Mouse (Mus musculus) MEL (cell line): ENCODE data around the gene Tgm5. TPM values are rescaled to one million over a fixed set of nuclear protein-coding genes. Genes with fewer than 3 reads are reported as not detected.
"Not testable (repeated sequence)": the region's sequence is repeated elsewhere in the genome, so short reads cannot be mapped to it uniquely, and the experiment has no call there.

Experiments used
- DNase-seq: peaks from one replicate; pipeline ENCODE4 v3.0.0; 2011; ENCODE audit warnings: low read depth, low spot score
- H3K27ac ChIP-seq: 2 replicates; pipeline ENCODE4 v1.5.1; 2012; ENCODE audit warnings: low read depth, mild to moderate bottlenecking, control low read depth, low read length, moderate library complexity; ENCODE audit not compliant: control insufficient read depth
- H3K27me3 ChIP-seq, 2 experiments: fragments of 150-350 bp in 1 of 2; sonication (generic) in 1 of 2; 2 replicates each; pipeline ENCODE4 v1.6.1; 2012; ENCODE audit warnings: low read length in 2 of 2, mild to moderate bottlenecking in 2 of 2, improper control_type of control experiment in 1 of 2, moderate library complexity in 1 of 2; ENCODE audit not compliant: insufficient read depth in 2 of 2, control insufficient read depth in 1 of 2
- H3K36me3 ChIP-seq, 2 experiments: 2 replicates each; pipeline ENCODE4 v1.6.1; 2012 to 2014; ENCODE audit warnings: low read length in 2 of 2, improper control_type of control experiment in 1 of 2, inconsistent platforms in 1 of 2, mild to moderate bottlenecking in 1 of 2; ENCODE audit not compliant: insufficient read depth in 2 of 2, control insufficient read depth in 1 of 2
- H3K4me1 ChIP-seq, 2 experiments: fragments of 150-350 bp in 1 of 2; sonication (generic) in 1 of 2; 2 replicates each; pipeline ENCODE4 v1.6.1; 2012; ENCODE audit warnings: low read length in 2 of 2, improper control_type of control experiment in 1 of 2, mild to moderate bottlenecking in 1 of 2; ENCODE audit not compliant: insufficient read depth in 2 of 2, control insufficient read depth in 1 of 2
- H3K4me3 ChIP-seq, 2 experiments: fragments of 150-350 bp in 1 of 2; sonication (generic) in 1 of 2; 2 replicates each; pipeline ENCODE4 v1.5.1; 2012; ENCODE audit warnings: low read depth in 2 of 2, low read length in 2 of 2, mild to moderate bottlenecking in 2 of 2, moderate library complexity in 2 of 2, control low read depth in 1 of 2, improper control_type of control experiment in 1 of 2; ENCODE audit not compliant: control insufficient read depth in 1 of 2, insufficient read depth in 1 of 2
- H3K79me2 ChIP-seq: 2 replicates; pipeline ENCODE4 v1.6.1; 2012; ENCODE audit warnings: mild to moderate bottlenecking, low read length, moderate library complexity; ENCODE audit not compliant: control insufficient read depth, poor library complexity, insufficient read depth
- H3K9ac ChIP-seq: 2 replicates; pipeline ENCODE4 v1.6.1; 2012; ENCODE audit warnings: low read depth, mild to moderate bottlenecking, control low read depth, low read length, moderate library complexity; ENCODE audit not compliant: control insufficient read depth, poor library complexity, severe bottlenecking
- H3K9me3 ChIP-seq: fragments of 150-350 bp; sonication (generic); replicated peaks from 2 replicates; pipeline ENCODE4 v1.6.1; 2012; ENCODE audit warnings: mild to moderate bottlenecking, low read length, improper control_type of control experiment, moderate library complexity; ENCODE audit not compliant: insufficient read depth
- EP300 ChIP-seq, 2 experiments: IDR thresholded peaks; 2 replicates each; pipeline ENCODE4 v1.6.1; 2011; ENCODE audit warnings: improper control_type of control experiment in 2 of 2, low read length in 2 of 2, low read depth in 1 of 2, mild to moderate bottlenecking in 1 of 2
- MYB ChIP-seq: IDR thresholded peaks from 2 replicates; pipeline ENCODE4 v1.6.1; 2011; ENCODE audit warnings: mild to moderate bottlenecking, low read depth, low read length, improper control_type of control experiment
- polyA plus RNA-seq, 2 experiments: library from polyadenylated mRNA; stranded (reverse) in 1 of 2; unstranded in 1 of 2; fragments of >175 nt in 1 of 2; fragments of >200 nt in 1 of 2; gene quantifications; 2 replicates each; pipeline versions ENCODE4 v1.2.1 to v1.2.4; 2012; ENCODE audit warnings: low replicate concordance in 2 of 2, low read depth in 1 of 2; ENCODE audit not compliant: insufficient read length in 2 of 2, insufficient read depth in 1 of 2, missing spikeins in 1 of 2
- total RNA-seq: library from RNA; depleted of rRNA; stranded (reverse); fragments of 300-350 nt; gene quantifications from 2 replicates; pipeline ENCODE4 v1.2.3, GENCODE M21; 2012; rRNA removed

The Tgm5 gene
- total and polyA plus RNA-seq, 3 experiments: not detected

DNA sequence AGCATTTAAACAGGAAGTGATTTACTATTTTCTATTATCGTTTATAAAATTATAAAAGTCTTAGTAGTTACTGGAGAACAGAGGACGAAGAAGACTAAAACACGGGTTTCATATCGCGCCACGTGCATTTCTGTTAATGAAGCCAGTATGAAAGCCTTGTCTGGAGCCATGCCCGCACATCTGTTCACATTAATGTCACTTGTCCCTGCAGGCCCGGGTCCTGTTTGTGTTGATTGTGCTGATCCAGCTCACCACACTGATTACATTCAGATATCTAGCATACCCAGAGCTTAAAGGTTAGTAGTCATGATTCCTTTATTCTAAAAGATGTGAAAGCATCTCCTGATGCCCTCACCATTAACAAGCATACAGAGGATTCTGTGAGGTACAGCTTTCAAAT lies 86.8 kb downstream of the Tgm5 start:
- H3K27ac ChIP-seq: no peak overlapping the region
- H3K9ac ChIP-seq: no peak overlapping the region
- H3K79me2 ChIP-seq: no peaks in the 10 kb centered on the region
- no peak for DNase-seq
- H3K27me3 ChIP-seq: no peaks in the 10 kb centered on the region
- no peaks in the 10 kb centered on the region for H3K36me3 ChIP-seq
- TF ChIP-seq MYB: no peak
- 0 out of 4 replicates have a peak, but pooled peaks of 1 of the 2 experiments have one; percentile 9 for TF ChIP-seq EP300 (IDR thresholded peaks at IDR 0.05; ENCODE audit: low read depth in 1 of 2, low read length in 2 of 2)
- H3K9me3 ChIP-seq: no peaks in the 10 kb centered on the region
- H3K4me1 ChIP-seq: no peaks in the 10 kb centered on the region
- no peak overlapping the region for H3K4me3 ChIP-seq

DNA sequence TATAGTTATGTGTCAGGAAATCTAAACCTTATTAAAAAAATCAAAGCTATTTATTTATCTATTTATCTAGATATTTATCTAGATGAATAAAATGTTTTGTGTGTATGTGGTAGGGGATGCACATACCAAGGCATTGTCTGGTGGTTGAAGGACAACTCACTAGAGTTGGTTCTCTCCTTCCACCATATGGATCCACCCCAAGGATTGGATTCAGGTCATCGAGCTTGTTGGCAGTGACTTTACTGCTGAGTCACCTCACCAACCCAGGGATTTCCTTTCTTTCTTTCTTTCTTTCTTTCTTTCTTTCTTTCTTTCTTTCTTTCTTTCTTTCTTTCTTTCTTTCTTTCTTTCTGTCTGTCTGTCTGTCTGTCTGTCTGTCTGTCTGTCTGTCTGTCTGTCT lies 89.0 kb downstream of the Tgm5 start:
- H3K27ac ChIP-seq, H3K9ac ChIP-seq, H3K4me1 ChIP-seq, H3K27me3 ChIP-seq, DNase-seq, H3K9me3 ChIP-seq, H3K36me3 ChIP-seq, H3K4me3 ChIP-seq, H3K79me2 ChIP-seq: not testable (repeated sequence)

Other genes starting within 250 kb of the Tgm5 start
- 10.8 and 10.9 TPM in 2 replicates for gene Cdan1, start 235.7 kb downstream of the Tgm5 start, total RNA-seq
- 10 to 100 TPM in 1 of 2 experiments, not detected in 1; 27.6 TPM for gene Cdan1, start 235.7 kb downstream of the Tgm5 start, polyA plus RNA-seq
- 2.1 and 2.6 TPM in 2 replicates for gene Ttbk2, start 235.2 kb downstream of the Tgm5 start, total RNA-seq
- 1 to 10 TPM in 1 of 2 experiments, not detected in 1; 3.0 TPM for gene Ttbk2, start 235.2 kb downstream of the Tgm5 start, polyA plus RNA-seq
- 11.4 and 12.8 TPM in 2 replicates for gene Ubr1, start 115.1 kb downstream of the Tgm5 start, total RNA-seq
- 10 to 100 TPM in 1 of 2 experiments, not detected in 1; 27.8 TPM for gene Ubr1, start 115.1 kb downstream of the Tgm5 start, polyA plus RNA-seq
- 1.8 and 2.0 TPM in 2 replicates for gene Tmem62, start 108.8 kb downstream of the Tgm5 start, total RNA-seq
- gene Tmem62, start 108.8 kb downstream of the Tgm5 start, polyA plus RNA-seq: 1 to 10 TPM in 1 of 2 experiments, not detected in 1; 2.9 TPM
- gene Ccndbp1, start 77.4 kb downstream of the Tgm5 start, total RNA-seq: 24.6 and 25.7 TPM in 2 replicates
- 100 to 1,000 TPM in 1 of 2 experiments, 10 to 100 TPM in 1; 26.1 to 250 TPM for gene Ccndbp1, start 77.4 kb downstream of the Tgm5 start, polyA plus RNA-seq
- gene Epb42, start 48.8 kb downstream of the Tgm5 start, total RNA-seq: 0.69 and 2.9 TPM in 2 replicates
- gene Epb42, start 48.8 kb downstream of the Tgm5 start, polyA plus RNA-seq: 1 to 10 TPM in 1 of 2 experiments, not detected in 1; 2.3 TPM
- gene Tgm7, start 24.0 kb upstream of the Tgm5 start, total RNA-seq: not detected in 2 replicates
- gene Tgm7, start 24.0 kb upstream of the Tgm5 start, polyA plus RNA-seq: not detected
- 9.3 and 10.8 TPM in 2 replicates for gene Adal, start 54.6 kb upstream of the Tgm5 start, total RNA-seq
- 100 to 1,000 TPM in 1 of 2 experiments, 10 to 100 TPM in 1; 12.1 to 101 TPM for gene Adal, start 54.6 kb upstream of the Tgm5 start, polyA plus RNA-seq
- 9.4 and 13.2 TPM in 2 replicates for gene Lcmt2, start 54.8 kb upstream of the Tgm5 start, total RNA-seq
- 10 to 100 TPM in 1 of 2 experiments, not detected in 1; 12.9 TPM for gene Lcmt2, start 54.8 kb upstream of the Tgm5 start, polyA plus RNA-seq
- gene Tubgcp4, start 84.8 kb upstream of the Tgm5 start, total RNA-seq: 27.9 and 31.3 TPM in 2 replicates
- 10 to 100 TPM in 1 of 2 experiments, not detected in 1; 38.9 TPM for gene Tubgcp4, start 84.8 kb upstream of the Tgm5 start, polyA plus RNA-seq
- gene Zscan29, start 85.3 kb upstream of the Tgm5 start, total RNA-seq: 6.5 and 6.7 TPM in 2 replicates
- gene Zscan29, start 85.3 kb upstream of the Tgm5 start, polyA plus RNA-seq: 100 to 1,000 TPM in 1 of 2 experiments, 10 to 100 TPM in 1; 10.2 to 199 TPM
- 13.4 and 16.6 TPM in 2 replicates for gene Trp53bp1, start 185.6 kb upstream of the Tgm5 start, total RNA-seq
- gene Trp53bp1, start 185.6 kb upstream of the Tgm5 start, polyA plus RNA-seq: 100 to 1,000 TPM in 1 of 2 experiments, 10 to 100 TPM in 1; 37.3 to 160 TPM
- gene Map1a, start 203.8 kb upstream of the Tgm5 start, total RNA-seq: 0.77 and 2.6 TPM in 2 replicates
- gene Map1a, start 203.8 kb upstream of the Tgm5 start, polyA plus RNA-seq: 1 to 10 TPM in 1 of 2 experiments, not detected in 1; 9.4 TPM